Mouse (Mus musculus): ENCODE data around the gene Hexim2. TPM values are rescaled to one million over a fixed set of nuclear protein-coding genes. Genes with fewer than 3 reads are reported as not detected.
A peak's percentile ranks its signal among the peaks of the same experiment; 100 is the strongest.

Gene Hexim2
- polyA plus RNA-seq, 1 experiment = 3.1 TPM

GRCm38 (mm10) chr11:103177216-103177615, 45.0 kb downstream of the Hexim2 start:
- no peak for TF ChIP-seq CTCF (IDR thresholded peaks at IDR 0.05; ENCODE audit: low read depth, low read length)
- TF ChIP-seq POLR2A (IDR thresholded peaks at IDR 0.05; ENCODE audit: borderline replicate concordance, low read depth, low read length) = no peak
- Histone ChIP-seq H3K4me3 (ENCODE audit: insufficient read depth, low read length) (peak overlapping the region; percentile 36), H3K27ac (ENCODE audit: insufficient read depth, low read depth, low read length) (peak overlapping the region; percentile 52), H3K4me1 (ENCODE audit: control insufficient read depth, insufficient read depth, low read length) (peaks cover 56% of the 10 kb centered on the region)

DNA sequence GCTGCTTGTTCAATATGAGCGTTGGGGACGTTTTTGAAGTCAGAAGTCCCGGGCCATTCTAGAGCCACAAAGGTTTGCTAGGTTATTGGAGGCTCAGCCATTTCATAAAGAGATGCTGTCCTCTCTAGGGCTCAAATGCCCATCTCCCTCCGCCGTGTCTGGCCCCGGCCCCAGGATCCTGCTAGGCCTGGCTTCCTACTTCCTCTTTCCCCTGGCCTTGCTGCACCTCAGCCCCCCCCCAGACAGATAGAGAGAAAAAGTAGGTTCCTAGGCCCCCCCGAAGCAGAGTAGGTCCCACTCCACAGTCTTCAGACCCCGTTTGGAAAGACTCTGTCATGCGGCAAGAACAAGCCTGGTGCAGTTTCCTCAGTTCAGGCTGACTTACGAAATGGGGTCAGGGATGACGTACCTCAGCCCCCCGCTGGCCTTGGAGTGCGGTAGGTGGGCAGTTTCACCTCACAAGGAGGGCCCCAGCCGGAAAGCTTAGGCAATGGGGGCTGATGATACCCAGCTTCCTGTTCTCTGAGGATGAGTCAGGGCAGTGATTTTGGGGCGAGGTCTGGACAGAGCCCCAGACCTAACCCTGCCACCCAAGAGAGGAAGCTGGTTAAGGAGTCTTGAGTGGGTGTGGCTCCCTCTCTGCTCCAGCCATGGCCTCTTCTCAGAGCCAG, 45.7 kb downstream of the Hexim2 start:
- H3K4me1 ChIP-seq (ENCODE audit: control insufficient read depth, insufficient read depth, low read length) = peaks cover 50% of the 10 kb centered on the region
- H3K4me3 ChIP-seq (ENCODE audit: insufficient read depth, low read length) = peak overlapping the region; percentile 36
- TF ChIP-seq CTCF (IDR thresholded peaks at IDR 0.05; ENCODE audit: low read depth, low read length) (no peak), POLR2A (IDR thresholded peaks at IDR 0.05; ENCODE audit: borderline replicate concordance, low read depth, low read length) (peak; percentile 42; the same call in 1 of the 2 replicates)
- H3K27ac ChIP-seq (ENCODE audit: insufficient read depth, low read depth, low read length) = peak overlapping the region; percentile 52

GRCm38 (mm10) chr11:103178748-103179147, 46.5 kb downstream of the Hexim2 start:
- Histone ChIP-seq H3K27ac (ENCODE audit: insufficient read depth, low read depth, low read length) (peak overlapping the region; percentile 2; the same call in 1 of the 2 replicates), H3K4me1 (ENCODE audit: control insufficient read depth, insufficient read depth, low read length) (peaks cover 42% of the 10 kb centered on the region), H3K4me3 (ENCODE audit: insufficient read depth, low read length) (no peak overlapping the region)
- TF ChIP-seq POLR2A (IDR thresholded peaks at IDR 0.05; ENCODE audit: borderline replicate concordance, low read depth, low read length) (no peak), CTCF (IDR thresholded peaks at IDR 0.05; ENCODE audit: low read depth, low read length) (no peak)

- TF ChIP-seq POLR2A (IDR thresholded peaks at IDR 0.05; ENCODE audit: borderline replicate concordance, low read depth, low read length) = no peak
- TF ChIP-seq CTCF (IDR thresholded peaks at IDR 0.05; ENCODE audit: low read depth, low read length) = no peak
- Histone ChIP-seq H3K4me3 (ENCODE audit: insufficient read depth, low read length) (no peak overlapping the region), H3K27ac (ENCODE audit: insufficient read depth, low read depth, low read length) (no peak overlapping the region), H3K4me1 (ENCODE audit: control insufficient read depth, insufficient read depth, low read length) (peaks cover 30% of the 10 kb centered on the region)
Measured at GRCm38 (mm10) chr11:103180426-103180825, 48.2 kb downstream of the Hexim2 start.

DNA sequence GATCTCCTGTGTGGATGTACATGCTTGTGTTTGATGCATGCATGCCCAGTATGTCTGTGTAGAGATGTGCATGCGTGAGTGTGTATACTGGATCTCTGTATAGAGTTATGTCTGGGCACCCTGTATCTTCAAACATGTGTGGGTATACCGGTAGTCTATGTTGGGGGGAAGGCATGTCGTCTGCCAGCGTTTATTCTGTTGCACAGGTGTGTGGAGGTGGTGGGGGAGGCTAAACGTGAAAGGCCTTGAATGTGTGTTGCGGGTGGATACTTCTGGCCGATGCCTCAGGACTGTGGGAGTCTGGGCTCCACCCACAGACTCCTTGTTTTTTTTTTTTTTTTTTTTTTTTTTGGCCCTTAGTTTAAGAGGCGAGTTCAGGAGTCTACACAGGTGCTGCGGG, 49.1 kb downstream of the Hexim2 start:
- Histone ChIP-seq H3K27ac (ENCODE audit: insufficient read depth, low read depth, low read length) (no peak overlapping the region), H3K4me1 (ENCODE audit: control insufficient read depth, insufficient read depth, low read length) (peaks cover 22% of the 10 kb centered on the region), H3K4me3 (ENCODE audit: insufficient read depth, low read length) (no peak overlapping the region)
- TF ChIP-seq CTCF (IDR thresholded peaks at IDR 0.05; ENCODE audit: low read depth, low read length) (no peak), POLR2A (IDR thresholded peaks at IDR 0.05; ENCODE audit: borderline replicate concordance, low read depth, low read length) (no peak)

DNA sequence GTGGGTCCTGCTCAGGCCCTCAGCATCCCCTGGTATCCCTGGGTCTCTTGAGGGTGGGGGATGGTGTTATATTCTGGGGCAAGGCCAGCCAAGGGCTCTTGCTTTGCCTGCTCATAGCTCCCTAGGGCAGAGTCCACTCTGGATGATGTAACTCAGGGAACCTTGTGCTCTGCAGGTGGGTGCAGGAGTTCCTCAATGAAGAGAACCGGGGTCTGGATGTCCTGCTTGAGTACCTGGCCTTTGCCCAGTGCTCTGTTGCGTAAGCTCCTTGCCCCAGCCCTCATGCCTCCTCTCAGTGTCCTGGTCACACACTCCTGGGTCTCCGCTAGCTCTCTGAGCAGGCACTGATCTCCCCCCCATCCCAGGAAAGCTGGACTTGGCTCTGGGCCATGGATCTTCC, 49.7 kb downstream of the Hexim2 start:
- Histone ChIP-seq H3K4me3 (ENCODE audit: insufficient read depth, low read length) (no peak overlapping the region), H3K27ac (ENCODE audit: insufficient read depth, low read depth, low read length) (no peak overlapping the region), H3K4me1 (ENCODE audit: control insufficient read depth, insufficient read depth, low read length) (peaks cover 16% of the 10 kb centered on the region)
- TF ChIP-seq POLR2A (IDR thresholded peaks at IDR 0.05; ENCODE audit: borderline replicate concordance, low read depth, low read length) (no peak), CTCF (IDR thresholded peaks at IDR 0.05; ENCODE audit: low read depth, low read length) (no peak)

GRCm38 (mm10) chr11:103184891-103185290, 52.7 kb downstream of the Hexim2 start:
- no peak overlapping the region for H3K27ac ChIP-seq (ENCODE audit: insufficient read depth, low read depth, low read length)
- no peak overlapping the region for H3K4me3 ChIP-seq (ENCODE audit: insufficient read depth, low read length)
- TF ChIP-seq POLR2A (IDR thresholded peaks at IDR 0.05; ENCODE audit: borderline replicate concordance, low read depth, low read length) (no peak), CTCF (IDR thresholded peaks at IDR 0.05; ENCODE audit: low read depth, low read length) (no peak)
- no peaks in the 10 kb centered on the region for H3K4me1 ChIP-seq (ENCODE audit: control insufficient read depth, insufficient read depth, low read length)

Other genes with a start within 250 kb of the Hexim2 start
- gene Fam187a, start 247.3 kb upstream of the Hexim2 start, polyA plus RNA-seq (2012; ENCODE audit: insufficient read depth, insufficient read length, missing spikeins) = not detected in 2 replicates
- gene Gfap, start 231.5 kb upstream of the Hexim2 start, polyA plus RNA-seq (2012; ENCODE audit: insufficient read depth, insufficient read length, missing spikeins) = not detected in 2 replicates
- 10.9 and 11.9 TPM in 2 replicates for gene Kif18b, start 207.3 kb upstream of the Hexim2 start, polyA plus RNA-seq (2012; ENCODE audit: insufficient read depth, insufficient read length, missing spikeins)
- gene C1ql1, start 185.7 kb upstream of the Hexim2 start, polyA plus RNA-seq (2012; ENCODE audit: insufficient read depth, insufficient read length, missing spikeins) = not detected in 2 replicates
- 69.2 and 82.6 TPM in 2 replicates for gene Nmt1, start 104.2 kb upstream of the Hexim2 start, polyA plus RNA-seq (2012; ENCODE audit: insufficient read depth, insufficient read length, missing spikeins)
- 40.9 and 43.2 TPM in 2 replicates for gene Dcakd, start 104.1 kb upstream of the Hexim2 start, polyA plus RNA-seq (2012; ENCODE audit: insufficient read depth, insufficient read length, missing spikeins)
- 1.7 and 2.3 TPM in 2 replicates for gene Plcd3, start 30.8 kb upstream of the Hexim2 start, polyA plus RNA-seq (2012; ENCODE audit: insufficient read depth, insufficient read length, missing spikeins)
- 27.4 and 30.4 TPM in 2 replicates for gene Acbd4, start 30.7 kb upstream of the Hexim2 start, polyA plus RNA-seq (2012; ENCODE audit: insufficient read depth, insufficient read length, missing spikeins)
- gene Hexim1, start 16.2 kb upstream of the Hexim2 start, polyA plus RNA-seq (2012; ENCODE audit: insufficient read depth, insufficient read length, missing spikeins) = 43.7 and 44.3 TPM in 2 replicates
- gene Fmnl1, start 38.7 kb downstream of the Hexim2 start, polyA plus RNA-seq (2012; ENCODE audit: insufficient read depth, insufficient read length, missing spikeins) = 216 and 241 TPM in 2 replicates
- gene 1700023F06Rik, start 76.1 kb downstream of the Hexim2 start, polyA plus RNA-seq (2012; ENCODE audit: insufficient read depth, insufficient read length, missing spikeins) = not detected in 2 replicates
- gene Spata32, start 86.0 kb downstream of the Hexim2 start, polyA plus RNA-seq (2012; ENCODE audit: insufficient read depth, insufficient read length, missing spikeins) = not detected in 2 replicates
- gene Map3k14, start 135.0 kb downstream of the Hexim2 start, polyA plus RNA-seq (2012; ENCODE audit: insufficient read depth, insufficient read length, missing spikeins) = 17.9 and 18.7 TPM in 2 replicates
- 23.8 and 24.6 TPM in 2 replicates for gene Arhgap27, start 231.3 kb downstream of the Hexim2 start, polyA plus RNA-seq (2012; ENCODE audit: insufficient read depth, insufficient read length, missing spikeins)

Measured in bone marrow macrophage, adult 2 months (primary cell).